Mouse (Mus musculus) neural tube, embryonic 11.5 days (tissue): ENCODE results near the gene Rpl27a. TPM values are rescaled to one million over a fixed set of nuclear protein-coding genes. Genes with fewer than 3 reads are reported as not detected.

Source experiments
- ATAC-seq: fragments of 200-750 bp; cut with Nextera tagmentation; 2 replicates; pipeline ENCODE4 v1.8.0; 2017; ENCODE audit warnings: moderate number of reproducible peaks, mild to moderate bottlenecking, moderate TSS enrichment, moderate library complexity; ENCODE audit not compliant: insufficient read depth, low FRiP score, low TSS enrichment
- DNase-seq: peaks from one replicate; pipeline ENCODE4 v3.0.0-alpha.2; 2015; ENCODE audit warnings: low spot score
- H3K27ac ChIP-seq: fragments of 300-500 bp; sonication (generic); 2 replicates; pipeline ENCODE4 v1.5.1; 2014; ENCODE audit warnings: low read depth, mild to moderate bottlenecking, low read length
- H3K27me3 ChIP-seq: fragments of 300-500 bp; sonication (generic); 2 replicates; pipeline ENCODE4 v1.6.1; 2014; ENCODE audit warnings: mild to moderate bottlenecking, low read length, mixed read lengths; ENCODE audit not compliant: control insufficient read depth, insufficient read depth
- H3K36me3 ChIP-seq: fragments of 300-500 bp; sonication (generic); 2 replicates; pipeline ENCODE4 v1.6.1; 2014; ENCODE audit warnings: mild to moderate bottlenecking, low read length, moderate library complexity, mixed read lengths; ENCODE audit not compliant: control insufficient read depth, insufficient read depth
- H3K4me1 ChIP-seq: fragments of 300-500 bp; sonication (generic); 2 replicates; pipeline ENCODE4 v1.6.1; 2014; ENCODE audit warnings: low read length, mixed read lengths; ENCODE audit not compliant: control insufficient read depth, insufficient read depth
- H3K4me2 ChIP-seq: fragments of 300-500 bp; sonication (generic); 2 replicates; pipeline ENCODE4 v1.6.1; 2014; ENCODE audit warnings: low read depth, mild to moderate bottlenecking, moderate library complexity
- H3K4me3 ChIP-seq: fragments of 300-500 bp; sonication (generic); 2 replicates; pipeline ENCODE4 v1.5.1; 2014; ENCODE audit warnings: low read depth, low read length
- H3K9ac ChIP-seq: fragments of 300-500 bp; sonication (generic); 2 replicates; pipeline ENCODE4 v1.6.1; 2014; ENCODE audit warnings: mild to moderate bottlenecking, low read length
- H3K9me3 ChIP-seq: fragments of 300-500 bp; sonication (generic); 2 replicates; pipeline ENCODE4 v1.6.1; 2016; ENCODE audit warnings: low read length; ENCODE audit not compliant: control insufficient read depth
- WGBS: fragments of 180-500 bp; shearing (Covaris S2); extraction: QIAGEN DNeasy Blood & Tissue Kit; methylation state at CpG from one replicate; pipeline ENCODE4 v1.1.7; 2014; 5-methylcytosine and 5-hydroxymethylcytosine counted together
- polyA plus RNA-seq: library from polyadenylated mRNA; unstranded; fragments of >200 nt; fragmentation: Nextera tagmentation; extraction: Ambion mirVana; gene quantifications from 2 replicates; pipeline ENCODE4 v1.2.1, GENCODE M21; 2014

The Rpl27a gene
- polyA plus RNA-seq, 1 experiment from 2014 or later, result 115 TPM

DNA sequence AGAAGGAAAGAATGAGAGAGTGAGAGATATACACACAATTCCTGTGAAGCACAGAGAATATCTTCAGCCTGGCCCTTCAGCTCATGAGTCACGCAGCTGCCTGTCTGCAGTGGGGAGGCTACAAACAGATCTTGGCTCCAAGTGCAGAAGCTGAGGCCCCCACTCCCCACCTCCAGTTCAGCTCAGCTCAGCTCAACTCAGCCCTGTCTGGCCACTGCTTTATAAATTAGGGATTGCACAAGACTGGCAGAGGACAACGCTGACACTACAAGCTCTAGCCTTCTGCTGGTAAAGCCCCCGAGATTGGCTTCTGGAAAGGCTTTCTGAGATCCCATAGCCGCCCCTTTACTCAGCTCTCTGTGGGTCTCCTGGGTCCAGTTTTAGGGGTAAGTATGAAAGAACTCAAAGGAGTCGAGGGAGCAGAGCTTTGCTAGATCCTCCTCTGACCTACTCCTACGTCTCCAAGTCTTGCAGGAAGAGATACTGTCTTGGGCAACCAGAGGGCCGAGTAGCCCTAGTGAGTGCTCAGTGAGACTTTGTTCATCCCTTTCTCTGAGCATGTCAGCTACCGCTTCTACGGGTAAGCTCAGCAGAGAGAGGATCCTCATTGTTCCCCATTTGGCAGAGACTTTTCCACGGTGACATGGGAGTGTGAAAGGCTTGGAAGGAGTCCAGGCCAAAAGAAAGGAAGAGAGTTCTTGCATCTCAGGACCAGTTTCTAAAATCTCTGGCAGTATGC, 26.5 kb downstream of the Rpl27a start:
- no peak for ATAC-seq
- H3K9ac ChIP-seq, result no peak overlapping the region
- no peak overlapping the region for H3K4me3 ChIP-seq
- H3K36me3 ChIP-seq, result no peaks in the 10 kb centered on the region; the same call in 1 of the 2 replicates
- H3K27ac ChIP-seq, result no peak overlapping the region
- H3K4me1 ChIP-seq, result no peaks in the 10 kb centered on the region
- no peaks in the 10 kb centered on the region for H3K9me3 ChIP-seq
- no peak overlapping the region for H3K4me2 ChIP-seq
- WGBS, result 84% methylated on average over 10 of the region's 10 CpGs
- DNase-seq, result no peak
- H3K27me3 ChIP-seq, result no peaks in the 10 kb centered on the region

DNA sequence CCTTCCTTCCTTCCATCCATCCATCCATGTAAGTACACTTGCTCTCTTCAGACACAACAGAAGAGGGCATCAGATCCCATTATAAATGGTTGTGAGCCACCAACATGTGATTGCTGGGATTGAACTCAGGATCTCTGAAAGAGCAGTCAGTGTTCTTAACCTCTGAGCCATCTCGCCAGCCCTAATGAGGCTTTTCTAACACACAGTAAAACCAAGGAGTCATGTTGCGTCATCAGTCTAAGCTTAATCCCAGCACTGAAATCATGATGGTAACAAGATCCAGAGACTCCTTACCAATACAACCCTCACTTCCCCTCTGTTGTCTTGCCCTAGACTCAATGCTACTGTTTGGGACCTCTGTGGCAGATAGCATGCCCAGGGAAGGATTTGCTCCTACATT, 27.2 kb downstream of the Rpl27a start:
- H3K27me3 ChIP-seq, result no peaks in the 10 kb centered on the region
- H3K4me1 ChIP-seq, result no peaks in the 10 kb centered on the region
- ATAC-seq (no peak), DNase-seq (no peak)
- H3K27ac ChIP-seq, result no peak overlapping the region
- no peak overlapping the region for H3K4me3 ChIP-seq
- H3K9ac ChIP-seq, result no peak overlapping the region
- WGBS, result 89% methylated on average over 2 of the region's 2 CpGs
- H3K4me2 ChIP-seq, result no peak overlapping the region
- no peaks in the 10 kb centered on the region; the same call in 1 of the 2 replicates for H3K36me3 ChIP-seq
- H3K9me3 ChIP-seq, result no peaks in the 10 kb centered on the region

DNA sequence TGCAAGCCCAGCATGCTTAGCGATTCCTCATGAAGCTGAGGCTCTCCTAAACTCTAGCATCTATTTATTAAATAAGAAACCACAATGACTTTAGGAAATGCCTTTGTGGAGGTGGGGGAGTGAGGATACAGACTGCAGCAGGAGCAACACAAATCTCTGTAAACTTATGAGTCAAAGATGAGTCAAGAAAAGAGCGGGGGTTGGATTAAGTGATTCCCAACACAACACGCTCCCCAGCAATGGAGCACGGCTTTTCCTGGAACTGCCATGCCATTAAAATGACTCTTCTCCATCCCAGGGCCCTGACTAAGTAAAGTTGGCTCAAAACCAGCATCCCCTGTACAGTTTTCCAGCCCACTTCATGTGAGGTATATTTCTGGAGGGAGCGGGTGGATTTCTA, 27.8 kb downstream of the Rpl27a start:
- Histone ChIP-seq H3K27me3 (no peaks in the 10 kb centered on the region), H3K4me2 (no peak overlapping the region), H3K4me1 (no peaks in the 10 kb centered on the region), H3K9me3 (no peaks in the 10 kb centered on the region), H3K36me3 (no peaks in the 10 kb centered on the region; the same call in 1 of the 2 replicates), H3K9ac (no peak overlapping the region), H3K27ac (no peak overlapping the region), H3K4me3 (no peak overlapping the region)
- 96% methylated on average over 5 of the region's 5 CpGs for WGBS
- no peak for DNase-seq
- no peak for ATAC-seq

DNA sequence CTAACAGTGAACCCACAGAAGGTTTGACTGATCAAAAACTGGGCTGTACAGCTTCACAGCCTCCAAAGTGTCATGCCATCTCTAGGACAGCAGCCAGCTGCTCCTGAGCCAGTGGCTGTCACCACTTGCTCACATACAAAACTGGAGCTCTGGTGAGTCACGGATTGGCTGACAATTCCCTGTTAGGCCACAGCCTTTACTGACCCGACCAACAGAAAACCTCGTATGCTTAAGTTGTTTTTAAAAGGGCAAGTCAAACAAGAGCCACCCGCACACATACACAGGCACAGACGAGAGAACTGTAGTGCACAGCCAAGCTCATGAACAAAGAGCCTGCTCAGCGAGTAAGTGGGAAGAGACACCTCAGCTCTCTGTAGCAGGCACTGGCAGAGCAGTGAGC, 40.6 kb downstream of the Rpl27a start:
- H3K27ac ChIP-seq, result no peak overlapping the region
- no peak for DNase-seq
- WGBS, result 77% methylated on average over 6 of the region's 6 CpGs
- no peak overlapping the region for H3K4me3 ChIP-seq
- 0 out of 2 replicates have a peak, but pooled peaks cover 6% of the 10 kb centered on the region for H3K4me1 ChIP-seq
- 0 out of 2 replicates have a peak, but pooled peaks cover 2% of the 10 kb centered on the region for H3K36me3 ChIP-seq
- no peak overlapping the region for H3K9ac ChIP-seq
- H3K27me3 ChIP-seq, result no peaks in the 10 kb centered on the region
- H3K9me3 ChIP-seq, result no peaks in the 10 kb centered on the region
- no peak overlapping the region for H3K4me2 ChIP-seq
- no peak for ATAC-seq

DNA sequence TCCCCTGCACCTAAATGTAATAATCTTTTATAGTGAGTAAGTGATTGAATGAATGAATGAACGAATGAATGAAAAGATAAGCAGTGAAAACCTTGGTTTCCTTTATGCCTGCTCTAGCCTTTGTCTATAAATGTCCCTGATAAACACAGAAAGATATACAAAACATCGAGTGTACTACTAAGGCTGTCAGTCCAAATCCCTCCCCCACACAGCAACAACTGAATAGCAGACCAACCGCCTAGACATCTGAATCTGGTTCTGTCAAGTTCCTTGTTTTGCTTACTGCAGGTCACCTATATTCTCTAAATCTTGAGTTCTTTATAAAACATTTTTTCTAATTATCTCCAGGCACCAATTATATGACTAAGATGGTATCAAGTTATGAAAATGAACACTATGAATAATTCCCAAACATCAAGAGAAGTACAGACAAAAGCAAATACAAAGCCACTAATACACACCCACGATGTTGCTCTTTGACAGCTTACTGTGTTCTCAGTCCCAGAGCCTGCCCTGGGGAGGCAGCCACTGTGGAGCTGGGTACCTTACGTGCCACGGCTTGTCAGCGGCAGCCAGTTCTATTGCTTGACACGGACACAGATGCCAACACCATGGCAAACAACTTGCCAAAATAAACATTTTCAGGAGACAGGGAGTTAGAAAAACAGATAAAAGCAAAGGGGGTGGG, 42.7 kb downstream of the Rpl27a start:
- Histone ChIP-seq H3K4me2 (no peak overlapping the region), H3K4me1 (0 out of 2 replicates have a peak, but pooled peaks cover 6% of the 10 kb centered on the region), H3K4me3 (no peak overlapping the region), H3K9me3 (no peaks in the 10 kb centered on the region), H3K27ac (no peak overlapping the region), H3K36me3 (no peaks in the 10 kb centered on the region), H3K9ac (no peak overlapping the region), H3K27me3 (no peaks in the 10 kb centered on the region)
- ATAC-seq, result no peak
- 81% methylated on average over 8 of the region's 8 CpGs for WGBS
- no peak for DNase-seq

DNA sequence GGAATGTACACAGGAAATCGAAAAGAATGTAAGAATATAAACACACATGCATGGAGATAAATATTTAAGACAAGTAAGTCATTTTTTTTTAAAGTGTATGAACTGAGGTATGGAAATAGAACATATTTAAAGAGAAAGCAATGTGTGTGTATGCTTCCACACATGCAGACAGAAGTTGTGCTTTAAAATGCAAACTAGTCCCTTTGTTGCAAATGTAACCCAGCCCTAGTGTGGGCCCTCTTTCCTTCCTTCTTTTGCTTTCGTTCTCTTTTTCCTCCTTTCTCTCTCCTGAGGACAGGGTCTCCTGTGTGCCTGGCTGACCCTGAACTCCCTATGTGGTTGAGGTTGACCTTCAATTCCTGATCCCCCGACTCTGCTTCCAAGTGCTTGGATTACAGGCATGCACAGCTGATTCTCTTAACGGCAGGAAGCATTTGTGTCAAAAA, 43.2 kb downstream of the Rpl27a start:
- Histone ChIP-seq H3K27ac (no peak overlapping the region), H3K9me3 (no peaks in the 10 kb centered on the region), H3K4me2 (no peak overlapping the region), H3K4me3 (no peak overlapping the region), H3K27me3 (no peaks in the 10 kb centered on the region), H3K36me3 (no peaks in the 10 kb centered on the region), H3K9ac (no peak overlapping the region), H3K4me1 (0 out of 2 replicates have a peak, but pooled peaks cover 6% of the 10 kb centered on the region)
- ATAC-seq (no peak), DNase-seq (no peak)
- 67% methylated on average over 4 of the region's 4 CpGs for WGBS

DNA sequence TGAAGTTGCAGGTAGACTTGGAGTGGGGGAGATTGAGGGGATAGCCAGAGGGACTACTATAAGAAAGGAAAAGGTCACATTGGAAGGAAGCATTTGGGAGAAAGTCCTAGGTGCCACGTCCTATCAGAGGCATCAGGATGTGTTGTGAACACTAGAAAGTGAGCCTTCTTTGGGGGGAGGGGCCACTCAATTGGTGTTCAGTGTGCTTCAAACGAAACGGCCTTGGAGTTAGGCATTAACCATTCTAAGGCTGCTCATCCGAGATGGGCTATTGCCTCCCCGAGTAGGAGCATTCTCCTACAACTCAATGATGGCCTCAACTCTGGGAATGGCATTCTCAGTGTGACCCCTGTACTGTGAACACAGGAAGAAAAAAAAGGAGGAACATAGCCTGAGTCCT, 43.7 kb downstream of the Rpl27a start:
- no peak overlapping the region for H3K9ac ChIP-seq
- H3K27ac ChIP-seq, result no peak overlapping the region
- ATAC-seq, result no peak
- DNase-seq, result no peak
- no peak overlapping the region for H3K4me3 ChIP-seq
- H3K4me2 ChIP-seq, result no peak overlapping the region
- H3K9me3 ChIP-seq, result no peaks in the 10 kb centered on the region
- 0 out of 2 replicates have a peak, but pooled peaks cover 6% of the 10 kb centered on the region for H3K4me1 ChIP-seq
- no peaks in the 10 kb centered on the region for H3K36me3 ChIP-seq
- WGBS, result 54% methylated on average over 5 of the region's 5 CpGs
- no peaks in the 10 kb centered on the region for H3K27me3 ChIP-seq

DNA sequence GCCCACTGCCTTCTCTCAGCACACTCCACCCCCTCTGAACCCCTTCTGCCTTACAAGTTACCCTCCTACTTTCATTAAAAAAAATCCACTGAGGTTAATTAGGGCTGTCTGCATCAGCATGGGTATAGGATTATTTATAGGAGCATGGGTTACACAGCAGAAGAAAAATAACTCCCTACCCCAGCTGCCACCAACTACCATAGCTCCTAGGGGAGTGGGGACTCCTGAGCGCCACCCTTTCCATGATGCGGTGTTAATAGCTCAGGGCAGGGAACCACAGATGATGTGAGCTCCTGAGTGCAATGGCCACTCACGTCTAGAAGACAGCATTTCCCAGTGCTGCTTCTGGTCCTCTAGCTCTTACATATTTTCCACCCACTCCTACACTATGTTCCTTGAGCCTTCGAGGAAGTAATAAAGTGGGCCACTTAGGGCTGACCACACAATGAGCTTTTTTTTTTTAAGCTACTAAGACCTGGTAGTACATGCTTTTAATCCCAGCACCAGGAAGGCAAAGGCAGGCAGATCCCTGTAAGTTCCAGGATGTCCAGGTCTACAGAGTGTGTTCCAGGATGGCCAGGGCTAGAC, 44.9 kb downstream of the Rpl27a start:
- WGBS, result 85% methylated on average over 4 of the region's 4 CpGs
- Histone ChIP-seq H3K4me1 (0 out of 2 replicates have a peak, but pooled peaks cover 6% of the 10 kb centered on the region), H3K9me3 (no peaks in the 10 kb centered on the region), H3K36me3 (no peaks in the 10 kb centered on the region; the same call in 1 of the 2 replicates), H3K4me3 (no peak overlapping the region), H3K9ac (no peak overlapping the region), H3K27ac (no peak overlapping the region), H3K27me3 (no peaks in the 10 kb centered on the region), H3K4me2 (no peak overlapping the region)
- DNase-seq (no peak), ATAC-seq (no peak)
